Mouse (Mus musculus) liver, adult 2 months (tissue): Measurements from ENCODE around the gene Orc5.

Source experiments
- CTCF ChIP-seq: fragments of 200-500 bp; IDR thresholded peaks from 2 replicates; pipeline ENCODE4 v1.5.1; 2011; ENCODE audit warnings: low read depth, low read length, control low read depth
- POLR2A ChIP-seq: fragments of 200-500 bp; IDR thresholded peaks from 2 replicates; pipeline ENCODE4 v1.6.1; 2011; ENCODE audit warnings: low read length, control low read depth; ENCODE audit not compliant: insufficient read depth; ENCODE audit errors: extremely low read depth

DNA sequence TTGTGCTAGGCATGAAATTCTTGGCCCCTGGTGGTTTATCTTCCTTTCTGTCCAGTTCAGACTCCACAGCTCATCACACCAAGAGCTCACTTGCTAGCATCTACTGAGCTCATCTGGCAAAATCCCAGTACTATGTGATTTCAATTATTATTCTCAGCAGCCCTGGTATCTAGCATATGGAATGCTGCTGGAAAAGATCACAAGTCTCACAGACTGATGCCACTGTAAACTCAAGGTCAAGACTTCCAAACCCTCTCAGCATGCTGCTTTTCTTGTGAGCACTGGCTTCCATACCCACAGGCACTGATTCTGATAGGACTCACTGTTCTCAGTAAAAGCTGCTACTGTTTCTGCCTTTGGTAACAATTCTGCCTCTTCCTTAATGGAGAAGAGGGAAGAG lies 59.1 kb downstream of the Orc5 start:
- TF ChIP-seq CTCF (no peak), POLR2A (no peak)
